Mouse (Mus musculus) limb, embryonic 14.5 days (tissue): ENCODE data around the gene Prkca. TPM values are rescaled to one million over a fixed set of nuclear protein-coding genes. Genes with fewer than 3 reads are reported as not detected.
"Not testable (repeated sequence)": the region's sequence is repeated elsewhere in the genome, so short reads cannot be mapped to it uniquely, and the experiment has no call there.

Source experiments
- ATAC-seq: fragments of 200-750 bp; cut with Nextera tagmentation; 2 replicates; pipeline ENCODE4 v1.8.0; 2017; ENCODE audit warnings: low read depth, moderate number of reproducible peaks, moderate TSS enrichment; ENCODE audit not compliant: low FRiP score
- DNase-seq: peaks from one replicate; pipeline ENCODE4 v3.0.0-alpha.2; 2015; ENCODE audit warnings: low spot score
- H3K27ac ChIP-seq: fragments of 300-500 bp; sonication (generic); replicated peaks from 2 replicates; pipeline ENCODE4 v1.5.1; 2014; ENCODE audit warnings: low read depth, mild to moderate bottlenecking, low read length, moderate library complexity, mixed read lengths
- H3K27me3 ChIP-seq: fragments of 300-500 bp; sonication (generic); 2 replicates; pipeline ENCODE4 v1.6.1; 2014; ENCODE audit warnings: low read length, mixed read lengths; ENCODE audit not compliant: control insufficient read depth, insufficient read depth
- H3K36me3 ChIP-seq: fragments of 300-500 bp; sonication (generic); 2 replicates; pipeline ENCODE4 v1.6.1; 2014; ENCODE audit warnings: mild to moderate bottlenecking, low read length, moderate library complexity, mixed read lengths; ENCODE audit not compliant: control insufficient read depth, insufficient read depth
- H3K4me1 ChIP-seq: fragments of 300-500 bp; sonication (generic); 2 replicates; pipeline ENCODE4 v1.6.1; 2014; ENCODE audit warnings: antibody characterized with exemption, low read length, mixed read lengths; ENCODE audit not compliant: control insufficient read depth, insufficient read depth
- H3K4me2 ChIP-seq: fragments of 300-500 bp; sonication (generic); replicated peaks from 2 replicates; pipeline ENCODE4 v1.6.1; 2014; ENCODE audit warnings: low read depth, mild to moderate bottlenecking, low read length, moderate library complexity; ENCODE audit not compliant: severe bottlenecking
- H3K4me3 ChIP-seq: fragments of 300-500 bp; sonication (generic); replicated peaks from 2 replicates; pipeline ENCODE4 v1.5.1; 2014; ENCODE audit warnings: low read length
- H3K9ac ChIP-seq: fragments of 300-500 bp; sonication (generic); 2 replicates; pipeline ENCODE4 v1.6.1; 2014; ENCODE audit warnings: mild to moderate bottlenecking, low read depth, low read length, moderate library complexity; ENCODE audit not compliant: severe bottlenecking
- H3K9me3 ChIP-seq: fragments of 300-500 bp; sonication (generic); 2 replicates; pipeline ENCODE4 v1.6.1; 2016; ENCODE audit warnings: low read length; ENCODE audit not compliant: control insufficient read depth
- POLR2A ChIP-seq: fragments of 200-500 bp; IDR thresholded peaks from 2 replicates; pipeline ENCODE4 v1.8.0; 2012; ENCODE audit warnings: inconsistent platforms, mild to moderate bottlenecking, moderate library complexity, borderline replicate concordance; ENCODE audit not compliant: insufficient read depth, insufficient read length; ENCODE audit errors: extremely low read depth
- WGBS: fragments of 180-500 bp; shearing (Covaris S2); extraction: QIAGEN DNeasy Blood & Tissue Kit; methylation state at CpG from one replicate; pipeline ENCODE4 v1.1.7; 2014; 5-methylcytosine and 5-hydroxymethylcytosine counted together
- polyA plus RNA-seq, 2 experiments: library from polyadenylated mRNA; depleted of rRNA in 1 of 2; stranded (reverse) in 1 of 2; unstranded in 1 of 2; fragments of >200 nt; fragmentation: Nextera tagmentation in 1 of 2; extraction: Ambion mirVana in 1 of 2; gene quantifications; 2 replicates each; pipeline versions ENCODE4 v1.2.1 to v1.2.3; 2012 to 2014

Gene Prkca
- polyA plus RNA-seq, 2 experiments = 9.0 to 16.3 TPM

DNA sequence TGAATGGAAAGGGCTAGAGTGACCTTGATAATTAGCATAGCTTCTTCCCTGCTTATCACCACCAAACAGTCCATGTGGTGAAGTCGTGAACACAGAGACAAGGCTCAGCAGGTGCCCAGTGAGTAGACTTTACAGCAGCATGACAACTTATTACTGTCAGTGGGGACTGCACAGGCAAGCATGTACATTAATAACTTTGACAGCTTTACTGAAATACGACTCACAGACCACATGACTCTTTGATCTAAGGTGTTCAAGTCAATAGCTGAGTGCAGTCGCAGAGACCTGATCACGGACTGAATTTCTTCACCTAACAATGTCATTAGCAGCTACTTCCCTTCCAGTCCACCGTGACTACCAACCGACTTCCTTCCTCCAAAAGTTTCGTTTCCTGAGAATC is 245.4 kb downstream of the Prkca start:
- 63% methylated on average over 7 of the region's 7 CpGs for WGBS
- Histone ChIP-seq H3K27ac (no peak overlapping the region), H3K4me2 (no peak overlapping the region), H3K4me3 (no peak overlapping the region), H3K36me3 (no peaks in the 10 kb centered on the region), H3K27me3 (no peaks in the 10 kb centered on the region), H3K4me1 (no peaks in the 10 kb centered on the region), H3K9ac (no peak overlapping the region), H3K9me3 (no peaks in the 10 kb centered on the region)
- TF ChIP-seq POLR2A = no peak
- no peak for DNase-seq
- no peak for ATAC-seq

- Histone ChIP-seq H3K9me3 (no peaks in the 10 kb centered on the region), H3K4me3 (no peak overlapping the region), H3K4me2 (no peak overlapping the region), H3K27me3 (no peaks in the 10 kb centered on the region), H3K36me3 (no peaks in the 10 kb centered on the region), H3K27ac (no peak overlapping the region), H3K4me1 (no peaks in the 10 kb centered on the region), H3K9ac (no peak overlapping the region)
- ATAC-seq (no peak), DNase-seq (no peak)
- 91% methylated on average over 5 of the region's 5 CpGs for WGBS
- no peak for TF ChIP-seq POLR2A
Observed at GRCm38 (mm10) chr11:108094796-108095195, 248.9 kb downstream of the Prkca start.

- TF ChIP-seq POLR2A = no peak
- H3K4me2 ChIP-seq = no peak overlapping the region
- H3K36me3 ChIP-seq = no peaks in the 10 kb centered on the region
- H3K9ac ChIP-seq = no peak overlapping the region
- ATAC-seq (no peak), DNase-seq (no peak)
- no peaks in the 10 kb centered on the region for H3K4me1 ChIP-seq
- WGBS = 91% methylated on average over 4 of the region's 4 CpGs
- no peaks in the 10 kb centered on the region for H3K9me3 ChIP-seq
- H3K27me3 ChIP-seq = no peaks in the 10 kb centered on the region
- no peak overlapping the region for H3K4me3 ChIP-seq
- H3K27ac ChIP-seq = no peak overlapping the region
Observed at GRCm38 (mm10) chr11:108093248-108093647, 250.5 kb downstream of the Prkca start.

GRCm38 (mm10) chr11:108091238-108091637 is 252.5 kb downstream of the Prkca start:
- DNase-seq (no peak), ATAC-seq (no peak)
- no peak for TF ChIP-seq POLR2A
- H3K4me3 ChIP-seq = no peak overlapping the region
- no peaks in the 10 kb centered on the region for H3K27me3 ChIP-seq
- H3K4me1 ChIP-seq = no peaks in the 10 kb centered on the region
- H3K9me3 ChIP-seq = no peaks in the 10 kb centered on the region
- no peak overlapping the region for H3K9ac ChIP-seq
- no peaks in the 10 kb centered on the region for H3K36me3 ChIP-seq
- 85% methylated on average over 3 of the region's 3 CpGs for WGBS
- no peak overlapping the region for H3K27ac ChIP-seq
- no peak overlapping the region for H3K4me2 ChIP-seq

DNA sequence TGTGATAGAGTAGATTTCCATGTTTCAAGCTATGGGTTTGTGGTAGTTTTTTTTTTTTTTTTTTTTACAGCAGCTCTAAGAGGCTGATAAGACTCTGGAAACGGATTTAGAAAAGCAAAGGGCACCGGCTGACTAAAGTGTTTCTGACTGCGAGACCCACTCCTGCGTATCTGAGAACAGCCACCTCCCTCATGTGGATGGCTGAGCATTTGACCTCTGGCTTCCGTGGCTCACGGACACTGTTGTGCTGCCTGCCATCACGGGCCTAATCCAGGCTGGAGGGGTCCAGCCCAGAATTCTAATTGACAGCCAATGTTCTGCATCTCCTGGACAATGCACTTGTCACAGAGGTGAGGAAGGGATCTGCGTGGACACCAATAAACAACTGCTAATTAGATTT is 253.0 kb downstream of the Prkca start:
- TF ChIP-seq POLR2A = no peak
- no peak overlapping the region for H3K4me2 ChIP-seq
- ATAC-seq = no peak
- H3K9me3 ChIP-seq = no peaks in the 10 kb centered on the region
- WGBS = 69% methylated on average over 8 of the region's 8 CpGs
- DNase-seq = no peak
- no peaks in the 10 kb centered on the region for H3K36me3 ChIP-seq
- H3K9ac ChIP-seq = no peak overlapping the region
- no peak overlapping the region for H3K4me3 ChIP-seq
- H3K4me1 ChIP-seq = no peaks in the 10 kb centered on the region
- H3K27ac ChIP-seq = no peak overlapping the region
- H3K27me3 ChIP-seq = no peaks in the 10 kb centered on the region

GRCm38 (mm10) chr11:108088063-108088462 is 255.7 kb downstream of the Prkca start:
- Histone ChIP-seq H3K27me3 (no peaks in the 10 kb centered on the region), H3K9me3 (no peaks in the 10 kb centered on the region), H3K4me2 (no peak overlapping the region), H3K9ac (no peak overlapping the region), H3K4me1 (no peaks in the 10 kb centered on the region), H3K36me3 (no peaks in the 10 kb centered on the region), H3K27ac (no peak overlapping the region), H3K4me3 (no peak overlapping the region)
- no peak for TF ChIP-seq POLR2A
- 91% methylated on average over 5 of the region's 5 CpGs for WGBS
- ATAC-seq (no peak), DNase-seq (no peak)

DNA sequence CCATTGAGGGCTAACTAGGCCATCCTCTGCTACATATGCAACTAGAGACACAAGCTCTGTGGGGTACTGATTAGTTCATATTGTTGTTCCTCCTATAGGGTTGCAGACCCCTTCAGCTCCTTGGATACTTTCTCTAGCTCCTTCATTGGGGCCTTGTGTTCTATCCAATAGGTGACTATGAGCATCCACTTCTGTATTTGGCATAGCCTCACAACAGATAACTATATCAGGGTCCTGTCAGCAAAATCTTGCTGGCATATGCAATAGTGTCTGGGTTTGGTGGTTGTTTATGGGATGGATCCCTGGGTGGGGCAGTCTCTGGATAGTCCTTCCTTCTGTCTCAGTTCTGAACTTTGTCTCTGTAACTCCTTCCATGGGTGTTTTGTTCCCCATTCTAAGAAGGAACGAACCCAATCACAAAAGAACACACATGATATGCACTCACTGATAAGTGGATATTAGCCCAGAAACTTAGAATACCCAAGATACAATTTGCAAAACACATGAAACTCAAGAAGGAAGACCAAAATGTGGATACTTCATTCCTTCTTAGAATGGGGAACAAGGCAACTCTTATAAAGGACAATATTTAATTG is 256.5 kb downstream of the Prkca start:
- H3K4me3 ChIP-seq, H3K4me2 ChIP-seq, H3K9me3 ChIP-seq, ATAC-seq, H3K27ac ChIP-seq, H3K4me1 ChIP-seq, H3K9ac ChIP-seq, H3K36me3 ChIP-seq, DNase-seq, H3K27me3 ChIP-seq: not testable (repeated sequence)
- 88% methylated on average over 1 of the region's 1 CpGs for WGBS
